In the genomic region with DNA sequence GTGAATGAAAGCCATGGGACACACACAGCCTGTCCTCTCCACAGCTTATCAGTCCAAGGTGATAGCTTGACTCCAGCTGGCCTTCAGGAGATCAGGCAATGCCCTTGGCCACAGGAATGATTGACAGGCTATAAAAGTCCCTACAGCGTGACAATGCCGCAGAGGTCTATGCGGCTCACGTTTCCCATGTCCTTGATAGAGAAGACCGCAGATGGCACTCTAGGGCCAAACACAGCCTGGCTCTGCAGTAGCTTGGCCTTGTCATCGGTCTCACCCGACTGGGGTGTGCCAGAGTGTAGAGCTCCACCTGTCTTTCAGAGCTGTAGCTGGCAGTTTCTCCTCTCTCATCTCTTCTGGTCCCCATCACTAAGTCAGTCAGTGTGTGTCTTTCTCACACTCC, we compare ENCODE assay signal across 9 mouse cellular contexts. TPM values are rescaled to one million over a fixed set of nuclear protein-coding genes. Genes with fewer than 3 reads are reported as not detected.
DNase-seq lines count a peak whose midpoint lies in the region; TF ChIP-seq lines count a peak whose summit lies in the region.
"Had no signal": no experiment of that assay in that cellular context is flagged by ENCODE, and none has a peak within 500 bp of the region (broad histone marks: within the 10 kb centered on the region; RNA-seq: fewer than 3 reads in every experiment).

No protein-coding gene starts in this region.

- no peak overlapping the region for H3K4me2 ChIP-seq in CH12.LX (ENCODE audit: insufficient read depth, low read depth, poor library complexity, severe bottlenecking)
- H3K4me2 ChIP-seq: embryonic facial prominence, embryonic 15.5 days had no signal

- in situ Hi-C loops in CH12.LX (cut with MboI; ENCODE audit: low pct_ligation_motif_present, low pct_unique_long_range_greater_than_20kb, low sequenced_read_pairs) = no loop called here

- intact Hi-C loops in gastrocnemius, adult 2 months (cut with DNase I) = no loop called here
- intact Hi-C loops in gastrocnemius, postnatal 14 days (cut with DNase I; ENCODE audit: low total_unique reads) = no loop called here
- intact Hi-C loops in heart, postnatal 10 days (cut with DNase I) = loop anchor here (5.0 kb wide), 1 partner anchor 99 kb away; no protein-coding TSS in a partner anchor

- peaks cover 69% of the 10 kb centered on the region for H3K27me3 ChIP-seq in CH12.LX (replicated peaks)
- no peaks in the 10 kb centered on the region for H3K27me3 ChIP-seq in cerebellum, adult 2 months (ENCODE audit: control insufficient read depth, insufficient read depth, low read length)
- H3K27me3 ChIP-seq: embryonic facial prominence, embryonic 15.5 days had no signal

- peak; percentile 24 for DNase-seq in gastrocnemius, adult 2 months
- no peak for DNase-seq in gastrocnemius, postnatal 14 days
- DNase-seq in CH12.LX (ENCODE audit: extremely low read depth) = no peak
- DNase-seq in cerebellum, adult 2 months = peak; percentile 76 to 87
- peak; percentile 40 to 64 for DNase-seq in heart, postnatal 10 days
- DNase-seq in spleen, postnatal 10 days (ENCODE audit: low spot score in 2 of 2) = no peak
- DNase-seq in urinary bladder, postnatal 10 days (ENCODE audit: low spot score) = no peak
- DNase-seq in frontal cortex, postnatal 25 days (ENCODE audit: low spot score in 2 of 2) = no peak

- peak overlapping the region; percentile 11; the same call in 1 of the 2 replicates for H3K4me3 ChIP-seq in gastrocnemius, adult 2 months
- no peak overlapping the region for H3K4me3 ChIP-seq in CH12.LX (replicated peaks in 1 of 3; ENCODE audit: low read depth in 2 of 3, low read length in 2 of 3, poor library complexity in 1 of 3)
- H3K4me3 ChIP-seq in cerebellum, adult 2 months (replicated peaks; ENCODE audit: insufficient read depth, low read depth, low read length) = no peak overlapping the region
- H3K4me3 ChIP-seq: embryonic facial prominence, embryonic 15.5 days had no signal

- H3K9me3 ChIP-seq in CH12.LX (replicated peaks; ENCODE audit: low read length) = peaks cover 8% of the 10 kb centered on the region
- H3K9me3 ChIP-seq: embryonic facial prominence, embryonic 15.5 days had no signal

- dilution Hi-C loops in CH12.LX (cut with MboI; ENCODE audit: extremely low pct_ligation_motif_present, extremely low pct_unique_long_range_greater_than_20kb, low sequenced_read_pairs) = no loop called here

- TF ChIP-seq POLR2A in CH12.LX (IDR thresholded peaks at IDR 0.05; ENCODE audit: low read depth, low read length) = no peak
- no peak for TF ChIP-seq POLR2A in cerebellum, adult 2 months (IDR thresholded peaks at IDR 0.05; ENCODE audit: borderline replicate concordance, insufficient read depth, low read length)

- H3K36me3 ChIP-seq in CH12.LX (replicated peaks in 1 of 2; ENCODE audit: control insufficient read depth in 1 of 2, insufficient read depth in 1 of 2, low read length in 1 of 2) = no peaks in the 10 kb centered on the region
- H3K36me3 ChIP-seq: embryonic facial prominence, embryonic 15.5 days had no signal

- no peak overlapping the region for H3K9ac ChIP-seq in CH12.LX (ENCODE audit: insufficient read depth, low read depth)
- H3K9ac ChIP-seq: embryonic facial prominence, embryonic 15.5 days had no signal

- H3K4me1 ChIP-seq in CH12.LX (ENCODE audit: control insufficient read depth in 1 of 2, insufficient read depth in 2 of 2) = no peaks in the 10 kb centered on the region
- H3K4me1 ChIP-seq in cerebellum, adult 2 months (ENCODE audit: control insufficient read depth, insufficient read depth, low read length) = peaks cover 38% of the 10 kb centered on the region
- H3K4me1 ChIP-seq: embryonic facial prominence, embryonic 15.5 days had no signal

- no peaks in the 10 kb centered on the region for H3K79me2 ChIP-seq in CH12.LX (replicated peaks; ENCODE audit: control insufficient read depth, extremely low read depth, insufficient read depth, poor library complexity, severe bottlenecking)

- TF ChIP-seq EP300 in CH12.LX (IDR thresholded peaks at IDR 0.05; ENCODE audit: low read length) = no peak

- H3K27ac ChIP-seq in gastrocnemius, adult 2 months = peak overlapping the region; percentile 71
- H3K27ac ChIP-seq in CH12.LX (ENCODE audit: insufficient read depth, low read depth) = no peak overlapping the region
- peak overlapping the region; percentile 26 for H3K27ac ChIP-seq in cerebellum, adult 2 months (ENCODE audit: insufficient read depth, low read length)
- H3K27ac ChIP-seq: embryonic facial prominence, embryonic 15.5 days had no signal

- TF ChIP-seq CTCF in gastrocnemius, adult 2 months (IDR thresholded peaks at IDR 0.05) = peak; percentile 42
- peak in 1 of 2 experiments; percentile 53; a peak in 2 of 4 replicates for TF ChIP-seq CTCF in CH12.LX (conservative IDR thresholded peaks at IDR 0.05 in 1 of 2, IDR thresholded peaks at IDR 0.05 in 1 of 2; ENCODE audit: low read depth in 2 of 2, low read length in 2 of 2)
- peak; percentile 89 for TF ChIP-seq CTCF in cerebellum, adult 2 months (IDR thresholded peaks at IDR 0.05; ENCODE audit: borderline replicate concordance, insufficient read depth, low read depth, low read length)

- peak; percentile 20 for TF ChIP-seq RAD21 in CH12.LX (IDR thresholded peaks at IDR 0.05; ENCODE audit: low read depth, low read length)

- WGBS in cerebellum, adult 2 months = 9% methylated on average over 7 of the region's 7 CpGs

TF ChIP-seq in CH12.LX, 34 proteins besides CTCF, POLR2A, EP300 and RAD21:
- TF ChIP-seq NELFE (IDR thresholded peaks at IDR 0.05; ENCODE audit: low read depth, low read length) = no peak
- 0 out of 2 replicates have a peak, but pooled peaks have one; percentile 24 for TF ChIP-seq BHLHE40 (IDR thresholded peaks at IDR 0.05; ENCODE audit: low read depth, low read length)
- peak; percentile 13; the same call in 1 of the 2 replicates for TF ChIP-seq SMC3 (IDR thresholded peaks at IDR 0.05; ENCODE audit: low read depth, low read length)
TF ChIP-seq in CH12.LX: peak in this region for 2.

RNA-seq across cellular contexts. Expression of gene Wfs1, which starts 52.5 kb away (rescaled TPM):
- total RNA-seq in gastrocnemius, adult 2 months (2021) = 10 to 100 TPM; 49.9 to 86.0 TPM
- 10 to 100 TPM; 36.3 to 45.9 TPM for total RNA-seq in gastrocnemius, postnatal 14 days (2021)
- total RNA-seq in CH12.LX (2012; rRNA removed) = 2.3 and 2.5 TPM in 2 replicates
- 0.43 and 0.56 TPM in 2 replicates for total RNA-seq in CH12.LX (2014; rRNA removed)
- polyA plus RNA-seq in CH12.LX (2012; ENCODE audit: insufficient read length, low read depth) = 1.4 and 1.8 TPM in 2 replicates
- 27.2 and 28.3 TPM in 2 replicates for polyA plus RNA-seq in cerebellum, adult 2 months (2012; rRNA removed)
- 10 to 100 TPM; 30.4 to 37.7 TPM for total RNA-seq in heart, postnatal 10 days (2021)

Comparison
In these comparisons a context has a peak if more than half of its experiments do, and no peak if none do; other contexts are left out.
1. DNase-seq: peak in gastrocnemius, adult 2 months (single experiment), cerebellum, adult 2 months (2 of 2) and heart, postnatal 10 days (2 of 2); none in gastrocnemius, postnatal 14 days (single experiment), CH12.LX (single experiment), spleen, postnatal 10 days (0 of 2), urinary bladder, postnatal 10 days (single experiment) and frontal cortex, postnatal 25 days (0 of 2).
2. RNA of gene Wfs1, which starts 52.5 kb away (total RNA-seq): 49.9 to 86.0 TPM in gastrocnemius, adult 2 months, 36.3 to 45.9 TPM in gastrocnemius, postnatal 14 days and 30.4 to 37.7 TPM in heart, postnatal 10 days; 0.43 to 2.5 TPM in CH12.LX; every median in the first group is over 4 times any median in the second.